Mouse (Mus musculus): ENCODE measurements around the gene Gnptab. TPM values are rescaled to one million over a fixed set of nuclear protein-coding genes. Genes with fewer than 3 reads are reported as not detected.
"Not testable (repeated sequence)": the region's sequence is repeated elsewhere in the genome, so short reads cannot be mapped to it uniquely, and the experiment has no call there.

Gnptab gene
- polyA plus RNA-seq, 1 experiment from 2014 or later = 9.6 TPM

DNA sequence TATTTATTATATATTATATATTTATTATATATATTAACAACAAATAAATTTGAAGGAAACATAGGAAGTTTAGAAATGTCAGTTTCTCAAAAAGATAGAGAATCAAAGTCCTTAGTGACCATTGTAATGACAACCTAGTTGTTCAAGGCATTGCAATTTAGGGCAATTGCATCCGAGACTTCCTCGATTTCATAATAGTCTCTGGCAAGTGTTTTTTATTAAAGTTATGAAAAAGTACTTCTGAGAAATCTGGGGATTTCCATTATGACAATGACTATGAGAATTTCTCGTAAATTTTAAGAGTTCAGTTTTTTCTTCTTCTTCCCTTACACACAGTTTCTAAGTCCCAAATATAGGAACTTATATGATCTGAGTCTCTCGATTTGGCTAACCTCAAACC, 6.5 kb upstream of the Gnptab start:
- Histone ChIP-seq H3K4me1 (ENCODE audit: control insufficient read depth, insufficient read depth, low read length) (0 out of 2 replicates have a peak, but pooled peaks cover 3% of the 10 kb centered on the region), H3K9me3 (replicated peaks; ENCODE audit: control insufficient read depth, low read length) (no peaks in the 10 kb centered on the region), H3K4me3 (ENCODE audit: low read length) (no peak overlapping the region), H3K9ac (ENCODE audit: low read length) (no peak overlapping the region), H3K27ac (ENCODE audit: low read length) (no peak overlapping the region), H3K27me3 (ENCODE audit: control insufficient read depth, insufficient read depth, low read length) (no peaks in the 10 kb centered on the region), H3K4me2 (ENCODE audit: low read depth, low read length) (no peak overlapping the region), H3K36me3 (ENCODE audit: control insufficient read depth, insufficient read depth) (no peaks in the 10 kb centered on the region)
- ATAC-seq (replicated peaks; ENCODE audit: extremely low read depth, insufficient read depth, low FRiP score) = no peak
- WGBS = 87% methylated on average over 4 of the region's 4 CpGs

DNA sequence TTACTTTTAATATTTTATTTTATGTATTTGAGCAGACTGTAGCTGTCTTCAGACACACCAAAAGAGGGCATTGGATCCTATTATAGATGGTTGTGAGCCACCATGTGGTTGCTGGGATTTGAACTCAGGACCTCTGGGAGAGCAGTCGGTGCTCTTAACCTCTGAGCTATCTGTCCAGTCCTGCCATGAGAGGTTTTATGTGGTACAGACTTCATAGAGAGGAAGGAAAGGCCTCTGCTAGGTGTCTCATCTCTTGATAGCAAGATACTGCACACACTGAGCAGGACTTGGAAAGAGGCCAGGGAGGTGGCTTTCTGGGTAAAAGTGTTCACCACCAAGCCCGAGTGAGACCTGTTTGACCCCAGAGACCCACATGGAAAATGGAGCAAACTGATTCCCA, 6.0 kb upstream of the Gnptab start:
- H3K4me1 ChIP-seq (ENCODE audit: control insufficient read depth, insufficient read depth, low read length); H3K4me3 ChIP-seq (ENCODE audit: low read length); H3K27me3 ChIP-seq (ENCODE audit: control insufficient read depth, insufficient read depth, low read length); H3K4me2 ChIP-seq (ENCODE audit: low read depth, low read length); ATAC-seq (replicated peaks; ENCODE audit: extremely low read depth, insufficient read depth, low FRiP score); H3K27ac ChIP-seq (ENCODE audit: low read length); H3K9me3 ChIP-seq (replicated peaks; ENCODE audit: control insufficient read depth, low read length); H3K36me3 ChIP-seq (ENCODE audit: control insufficient read depth, insufficient read depth); H3K9ac ChIP-seq (ENCODE audit: low read length): not testable (repeated sequence)
- WGBS = 73% methylated on average over 2 of the region's 2 CpGs

DNA sequence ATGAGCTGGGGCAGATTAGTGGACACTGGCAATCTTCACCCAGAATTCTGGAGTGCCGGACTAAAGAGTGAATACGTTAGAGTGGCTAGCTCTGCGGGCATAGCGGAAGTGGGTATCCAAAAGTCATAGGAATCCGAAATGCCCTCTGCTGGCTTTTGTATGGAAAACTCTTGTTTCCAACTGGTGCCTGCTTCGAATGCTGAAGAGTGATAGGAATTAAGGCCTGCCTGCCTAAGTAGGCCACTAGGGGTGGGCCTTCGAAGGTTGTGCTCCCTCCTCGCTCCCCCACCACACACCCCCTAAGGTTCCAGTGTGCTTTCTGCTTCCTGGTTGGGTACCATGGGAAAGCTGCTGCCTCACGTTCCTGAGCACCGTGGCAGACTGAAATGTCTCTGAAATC, 3.9 kb upstream of the Gnptab start:
- 0 out of 2 replicates have a peak, but pooled peaks cover 5% of the 10 kb centered on the region for H3K4me1 ChIP-seq (ENCODE audit: control insufficient read depth, insufficient read depth, low read length)
- no peaks in the 10 kb centered on the region for H3K36me3 ChIP-seq (ENCODE audit: control insufficient read depth, insufficient read depth)
- no peak for ATAC-seq (replicated peaks; ENCODE audit: extremely low read depth, insufficient read depth, low FRiP score)
- H3K9ac ChIP-seq (ENCODE audit: low read length) = no peak overlapping the region
- H3K27me3 ChIP-seq (ENCODE audit: control insufficient read depth, insufficient read depth, low read length) = no peaks in the 10 kb centered on the region
- H3K27ac ChIP-seq (ENCODE audit: low read length) = no peak overlapping the region
- H3K4me3 ChIP-seq (ENCODE audit: low read length) = no peak overlapping the region
- no peaks in the 10 kb centered on the region for H3K9me3 ChIP-seq (replicated peaks; ENCODE audit: control insufficient read depth, low read length)
- peak overlapping the region; percentile 24 for H3K4me2 ChIP-seq (ENCODE audit: low read depth, low read length)
- WGBS = 25% methylated on average over 10 of the region's 10 CpGs

DNA sequence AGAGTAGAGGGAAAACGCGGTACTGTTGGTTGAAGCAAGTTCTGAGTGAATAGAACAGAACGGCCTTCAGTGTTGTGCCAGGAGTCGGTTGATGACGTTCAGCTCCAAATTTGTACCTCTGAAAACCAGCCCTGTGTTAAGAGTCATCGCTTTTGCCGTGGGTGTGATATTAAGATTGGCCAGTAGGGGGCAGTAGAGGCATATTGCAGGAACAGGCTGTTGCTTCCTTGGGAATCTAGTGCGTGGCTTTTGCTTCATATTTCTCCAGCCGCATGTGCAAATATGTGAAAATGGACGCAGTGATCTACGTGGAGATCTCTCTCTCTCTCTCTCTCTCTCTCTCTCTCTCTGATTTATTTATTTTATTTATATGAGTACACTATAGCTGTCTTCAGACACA, 2.2 kb upstream of the Gnptab start:
- Histone ChIP-seq H3K4me3 (ENCODE audit: low read length) (no peak overlapping the region), H3K9me3 (replicated peaks; ENCODE audit: control insufficient read depth, low read length) (no peaks in the 10 kb centered on the region), H3K27me3 (ENCODE audit: control insufficient read depth, insufficient read depth, low read length) (no peaks in the 10 kb centered on the region), H3K4me2 (ENCODE audit: low read depth, low read length) (peak overlapping the region; percentile 44), H3K4me1 (ENCODE audit: control insufficient read depth, insufficient read depth, low read length) (peaks cover 16% of the 10 kb centered on the region), H3K36me3 (ENCODE audit: control insufficient read depth, insufficient read depth) (no peaks in the 10 kb centered on the region), H3K9ac (ENCODE audit: low read length) (no peak overlapping the region), H3K27ac (ENCODE audit: low read length) (no peak overlapping the region)
- WGBS = 8% methylated on average over 11 of the region's 11 CpGs
- no peak for ATAC-seq (replicated peaks; ENCODE audit: extremely low read depth, insufficient read depth, low FRiP score)

DNA sequence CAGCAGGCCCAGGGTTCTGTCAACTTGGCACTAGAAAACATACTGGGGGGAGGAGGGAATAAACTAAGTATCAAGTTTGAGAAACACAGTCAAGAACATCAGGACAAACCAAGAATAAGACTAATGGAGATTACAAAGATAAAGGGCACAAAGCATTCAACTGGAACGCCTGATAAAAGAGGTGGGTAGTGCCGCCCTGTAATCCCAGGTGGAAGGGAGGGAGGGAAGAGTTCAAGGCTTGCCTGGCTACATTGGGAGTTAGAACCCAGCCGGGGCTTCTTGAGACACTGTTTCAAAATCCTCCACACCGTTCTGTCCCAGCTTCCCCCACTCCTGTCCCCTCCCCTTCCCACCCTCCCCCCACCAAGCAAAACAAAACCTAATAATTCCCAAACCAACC, 1.3 kb upstream of the Gnptab start:
- H3K4me3 ChIP-seq (ENCODE audit: low read length) = no peak overlapping the region
- no peak for ATAC-seq (replicated peaks; ENCODE audit: extremely low read depth, insufficient read depth, low FRiP score)
- no peak overlapping the region for H3K4me2 ChIP-seq (ENCODE audit: low read depth, low read length)
- H3K9ac ChIP-seq (ENCODE audit: low read length) = no peak overlapping the region
- no peaks in the 10 kb centered on the region for H3K27me3 ChIP-seq (ENCODE audit: control insufficient read depth, insufficient read depth, low read length)
- 86% methylated on average over 4 of the region's 4 CpGs for WGBS
- H3K27ac ChIP-seq (ENCODE audit: low read length) = no peak overlapping the region
- H3K4me1 ChIP-seq (ENCODE audit: control insufficient read depth, insufficient read depth, low read length) = peaks cover 21% of the 10 kb centered on the region
- no peaks in the 10 kb centered on the region for H3K36me3 ChIP-seq (ENCODE audit: control insufficient read depth, insufficient read depth)
- H3K9me3 ChIP-seq (replicated peaks; ENCODE audit: control insufficient read depth, low read length) = no peaks in the 10 kb centered on the region

- Histone ChIP-seq H3K4me2 (ENCODE audit: low read depth, low read length) (peak overlapping the region; percentile 83), H3K27me3 (ENCODE audit: control insufficient read depth, insufficient read depth, low read length) (no peaks in the 10 kb centered on the region), H3K4me3 (ENCODE audit: low read length) (peak overlapping the region; percentile 76), H3K36me3 (ENCODE audit: control insufficient read depth, insufficient read depth) (no peaks in the 10 kb centered on the region), H3K9me3 (replicated peaks; ENCODE audit: control insufficient read depth, low read length) (no peaks in the 10 kb centered on the region), H3K27ac (ENCODE audit: low read length) (peak overlapping the region; percentile 64), H3K9ac (ENCODE audit: low read length) (peak overlapping the region; percentile 79), H3K4me1 (ENCODE audit: control insufficient read depth, insufficient read depth, low read length) (peaks cover 35% of the 10 kb centered on the region)
- ATAC-seq (replicated peaks; ENCODE audit: extremely low read depth, insufficient read depth, low FRiP score) = peak; percentile 82
- under 1% methylated on average over 11 of the region's 11 CpGs for WGBS
These were observed 1.1 kb downstream of the Gnptab start for GRCm38 (mm10) chr10:88380002-88380401.

GRCm38 (mm10) chr10:88380430-88381060, 1.6 kb downstream of the Gnptab start:
- no peaks in the 10 kb centered on the region for H3K36me3 ChIP-seq (ENCODE audit: control insufficient read depth, insufficient read depth)
- peak overlapping the region; percentile 17; the same call in 1 of the 2 replicates for H3K9ac ChIP-seq (ENCODE audit: low read length)
- 51% methylated on average over 14 of the region's 14 CpGs for WGBS
- H3K4me3 ChIP-seq (ENCODE audit: low read length) = peak overlapping the region; percentile 76
- H3K9me3 ChIP-seq (replicated peaks; ENCODE audit: control insufficient read depth, low read length) = no peaks in the 10 kb centered on the region
- ATAC-seq (replicated peaks; ENCODE audit: extremely low read depth, insufficient read depth, low FRiP score) = no peak
- H3K27ac ChIP-seq (ENCODE audit: low read length) = 0 out of 2 replicates have a peak overlapping the region, but pooled peaks have one; percentile 23
- peak overlapping the region; percentile 83 for H3K4me2 ChIP-seq (ENCODE audit: low read depth, low read length)
- H3K27me3 ChIP-seq (ENCODE audit: control insufficient read depth, insufficient read depth, low read length) = no peaks in the 10 kb centered on the region
- peaks cover 35% of the 10 kb centered on the region for H3K4me1 ChIP-seq (ENCODE audit: control insufficient read depth, insufficient read depth, low read length)

- Histone ChIP-seq H3K4me1 (ENCODE audit: control insufficient read depth, insufficient read depth, low read length) (peaks cover 42% of the 10 kb centered on the region), H3K4me2 (ENCODE audit: low read depth, low read length) (no peak overlapping the region), H3K36me3 (ENCODE audit: control insufficient read depth, insufficient read depth) (no peaks in the 10 kb centered on the region), H3K4me3 (ENCODE audit: low read length) (no peak overlapping the region), H3K27me3 (ENCODE audit: control insufficient read depth, insufficient read depth, low read length) (no peaks in the 10 kb centered on the region), H3K9me3 (replicated peaks; ENCODE audit: control insufficient read depth, low read length) (no peaks in the 10 kb centered on the region), H3K9ac (ENCODE audit: low read length) (no peak overlapping the region), H3K27ac (ENCODE audit: low read length) (no peak overlapping the region)
- 82% methylated on average over 4 of the region's 4 CpGs for WGBS
- no peak for ATAC-seq (replicated peaks; ENCODE audit: extremely low read depth, insufficient read depth, low FRiP score)
These were observed 2.4 kb downstream of the Gnptab start for GRCm38 (mm10) chr10:88381286-88381685.

GRCm38 (mm10) chr10:88382009-88382408, 3.1 kb downstream of the Gnptab start:
- H3K4me1 ChIP-seq (ENCODE audit: control insufficient read depth, insufficient read depth, low read length) = peaks cover 39% of the 10 kb centered on the region
- no peaks in the 10 kb centered on the region for H3K9me3 ChIP-seq (replicated peaks; ENCODE audit: control insufficient read depth, low read length)
- no peak overlapping the region for H3K4me3 ChIP-seq (ENCODE audit: low read length)
- H3K9ac ChIP-seq (ENCODE audit: low read length) = no peak overlapping the region
- ATAC-seq (replicated peaks; ENCODE audit: extremely low read depth, insufficient read depth, low FRiP score) = no peak
- no peak overlapping the region for H3K4me2 ChIP-seq (ENCODE audit: low read depth, low read length)
- H3K27ac ChIP-seq (ENCODE audit: low read length) = no peak overlapping the region
- no peaks in the 10 kb centered on the region for H3K36me3 ChIP-seq (ENCODE audit: control insufficient read depth, insufficient read depth)
- H3K27me3 ChIP-seq (ENCODE audit: control insufficient read depth, insufficient read depth, low read length) = no peaks in the 10 kb centered on the region
- 40% methylated on average over 6 of the region's 6 CpGs for WGBS

Measured in heart, embryonic 16.5 days (tissue).